Mouse (Mus musculus): Measurements from ENCODE around the gene Dot1l.

The Dot1l gene

DNA sequence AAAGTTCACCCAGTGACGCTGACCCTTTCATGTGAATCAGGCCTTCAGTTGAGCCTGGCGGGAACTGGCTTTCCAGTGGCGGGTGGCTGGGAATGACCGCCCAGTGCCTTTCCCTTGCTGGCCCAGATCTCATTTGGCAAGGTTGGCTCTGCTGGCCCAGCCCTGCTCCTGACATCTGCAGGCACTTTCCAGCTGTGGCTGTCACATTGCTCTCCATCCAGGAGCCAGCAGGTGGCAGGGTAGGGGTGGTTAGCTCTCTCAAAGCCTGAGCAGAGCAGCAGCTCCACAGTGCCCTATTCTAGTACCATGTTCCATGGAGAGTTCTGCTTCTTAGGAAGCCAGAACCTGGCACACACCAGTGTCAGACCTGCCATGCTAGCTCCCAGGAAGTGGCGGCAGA lies 2.7 kb downstream of the Dot1l start:
- DNase-seq (ENCODE audit: extremely low read depth, low read depth) = no peak

DNA sequence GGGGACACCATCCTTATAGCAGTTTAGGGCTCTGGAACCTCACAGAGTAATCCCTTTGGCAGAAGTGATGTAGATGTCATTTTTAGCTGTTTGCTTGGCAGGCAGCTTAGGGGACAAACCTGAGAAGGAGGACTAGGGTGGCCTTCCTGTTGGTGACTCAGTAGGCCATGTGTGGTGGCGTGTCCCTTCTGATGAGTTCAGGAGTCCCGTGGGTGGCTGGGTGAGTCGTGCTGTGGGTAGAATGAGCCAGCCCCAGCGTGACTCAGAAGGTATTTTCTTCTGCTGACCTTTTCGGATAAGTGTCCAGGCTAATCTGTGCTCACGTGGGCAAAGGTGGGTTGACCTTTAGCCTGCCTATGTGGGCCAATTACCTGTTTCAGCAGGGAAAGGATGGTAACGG lies 3.6 kb downstream of the Dot1l start:
- no peak for DNase-seq (ENCODE audit: extremely low read depth, low read depth)

DNA sequence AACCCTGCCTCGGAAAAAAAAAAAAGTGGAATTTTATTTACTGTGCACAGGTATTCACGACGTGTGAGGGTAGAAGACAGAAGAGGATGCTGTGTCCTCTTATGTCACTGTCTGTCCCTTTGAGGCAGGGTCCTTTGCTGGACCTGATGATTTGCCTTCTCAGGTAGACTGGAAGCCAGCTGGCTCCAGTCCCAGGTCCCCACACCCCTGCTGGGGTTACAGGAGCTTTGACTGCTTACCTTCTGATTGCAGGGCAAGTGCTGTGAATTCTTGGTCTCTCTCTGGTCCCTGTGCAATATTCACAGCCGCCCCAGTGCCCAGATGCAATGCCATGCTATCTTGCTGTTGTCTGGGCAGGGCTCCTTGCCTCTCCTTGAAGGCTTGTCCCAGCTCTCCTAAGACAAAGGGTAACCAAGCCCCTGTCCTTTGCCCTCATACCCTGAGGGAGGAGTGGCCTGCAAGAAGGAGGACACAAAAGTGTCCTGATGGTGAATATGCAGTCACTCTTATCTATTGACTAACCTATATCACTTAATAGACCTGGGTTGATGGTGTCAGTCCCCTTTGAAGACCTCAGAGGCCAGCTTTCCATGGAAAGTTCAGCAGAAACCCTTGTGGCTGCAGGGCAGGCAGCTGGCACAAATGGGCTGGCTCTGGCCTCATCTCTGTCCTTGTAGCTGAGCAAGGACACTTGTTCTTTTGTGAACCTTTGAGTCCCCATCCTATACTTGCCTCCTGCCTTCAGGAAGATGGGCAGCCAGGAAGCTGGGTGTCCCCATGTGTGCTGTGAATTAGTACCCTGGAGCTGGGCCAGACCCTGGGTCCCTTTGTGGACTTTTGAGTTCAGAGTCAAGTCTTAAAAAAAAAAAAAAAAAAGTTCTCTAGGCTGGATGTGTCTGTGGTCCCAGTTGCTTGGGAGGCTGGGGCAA lies 5.9 kb downstream of the Dot1l start:
- no peak for DNase-seq (ENCODE audit: extremely low read depth, low read depth)

DNA sequence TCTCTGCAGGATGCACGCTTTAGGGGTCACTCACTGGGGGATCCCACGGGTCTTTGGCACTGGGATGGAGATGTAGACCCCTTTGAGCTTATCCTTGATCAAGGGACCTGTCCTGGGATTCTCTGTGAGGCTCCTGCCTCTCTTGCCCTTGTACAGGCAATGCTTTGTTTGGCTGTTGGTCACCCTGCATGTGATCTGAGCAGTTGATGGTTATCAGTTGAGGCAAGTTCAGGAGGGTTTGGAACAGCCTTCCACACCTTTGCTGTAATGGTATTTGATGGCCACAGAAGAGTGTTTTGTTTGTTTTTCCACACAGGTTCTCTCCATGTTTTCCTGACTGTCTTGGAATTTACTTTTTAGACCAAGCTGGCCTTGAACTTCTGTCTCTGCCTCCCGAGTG lies 6.8 kb downstream of the Dot1l start:
- no peak for DNase-seq (ENCODE audit: extremely low read depth, low read depth)

DNA sequence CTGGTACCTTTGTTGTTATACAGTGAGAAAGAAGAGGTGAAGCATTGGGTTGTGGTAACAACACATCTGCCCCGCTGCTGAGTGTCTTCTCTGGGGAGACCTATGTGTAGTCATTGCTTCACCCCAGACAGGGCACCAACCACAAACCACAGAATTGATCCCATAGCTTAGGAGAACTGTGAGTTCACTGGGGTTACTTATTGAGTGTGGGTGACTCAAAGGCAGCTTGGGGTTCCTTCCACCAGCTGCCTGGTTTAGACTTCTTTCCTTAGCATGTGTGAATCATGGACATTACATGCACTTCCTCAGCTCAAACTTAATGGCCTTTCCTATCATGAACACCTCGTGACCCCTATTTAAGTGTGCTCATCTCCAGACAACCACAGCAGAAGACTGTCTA lies 8.5 kb downstream of the Dot1l start:
- DNase-seq (ENCODE audit: extremely low read depth, low read depth) = no peak

DNA sequence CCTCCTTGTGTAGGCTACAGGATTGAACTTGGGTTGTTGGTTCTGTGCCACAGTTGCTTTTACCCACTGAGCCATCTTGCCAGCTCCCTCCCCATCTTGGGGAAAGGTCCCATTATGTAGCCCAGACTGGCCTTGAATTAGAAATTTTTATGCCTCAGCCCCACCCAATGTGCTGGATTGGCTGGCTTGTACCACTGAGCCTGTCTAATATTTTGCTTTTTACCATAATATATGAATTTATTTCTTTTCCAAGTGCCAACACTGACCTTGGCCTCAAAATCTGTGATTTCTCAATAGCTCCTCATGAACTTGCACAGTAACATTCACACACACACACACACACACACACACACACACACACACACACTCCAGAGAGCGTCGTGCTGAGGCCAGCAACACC lies 10.7 kb downstream of the Dot1l start:
- no peak for DNase-seq (ENCODE audit: extremely low read depth, low read depth)

DNA sequence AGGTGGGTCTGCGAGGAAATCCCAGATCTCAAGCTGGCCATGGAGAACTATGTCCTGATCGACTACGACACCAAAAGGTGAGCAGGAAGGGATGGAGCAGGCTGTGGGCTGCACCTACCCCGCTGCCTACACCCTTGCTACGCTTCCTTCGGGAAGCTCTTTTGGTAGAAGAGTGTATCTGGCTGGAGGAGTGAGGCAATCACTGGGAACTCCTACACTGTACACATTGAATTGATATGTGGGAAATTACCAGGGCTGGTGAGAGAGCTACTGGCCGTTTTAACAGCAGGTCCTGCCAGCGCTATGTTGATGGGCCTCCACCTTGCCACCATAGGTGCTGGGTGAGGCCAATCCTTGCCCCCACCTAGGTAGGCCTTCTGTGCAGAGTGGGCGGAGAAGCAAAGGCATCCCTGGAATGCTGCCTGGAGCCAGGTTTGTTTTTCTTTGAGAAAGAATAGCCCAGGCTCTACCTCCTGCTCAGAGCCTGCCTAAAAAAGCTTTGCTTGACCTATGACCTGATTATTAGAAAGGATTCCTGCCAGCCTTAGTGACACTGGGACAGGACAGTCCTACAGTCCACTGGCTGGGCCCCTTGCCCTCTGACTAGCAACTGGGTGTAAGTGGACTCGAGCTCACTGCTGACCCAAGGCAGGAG lies 11.3 kb downstream of the Dot1l start:
- no peak for DNase-seq (ENCODE audit: extremely low read depth, low read depth)

DNA sequence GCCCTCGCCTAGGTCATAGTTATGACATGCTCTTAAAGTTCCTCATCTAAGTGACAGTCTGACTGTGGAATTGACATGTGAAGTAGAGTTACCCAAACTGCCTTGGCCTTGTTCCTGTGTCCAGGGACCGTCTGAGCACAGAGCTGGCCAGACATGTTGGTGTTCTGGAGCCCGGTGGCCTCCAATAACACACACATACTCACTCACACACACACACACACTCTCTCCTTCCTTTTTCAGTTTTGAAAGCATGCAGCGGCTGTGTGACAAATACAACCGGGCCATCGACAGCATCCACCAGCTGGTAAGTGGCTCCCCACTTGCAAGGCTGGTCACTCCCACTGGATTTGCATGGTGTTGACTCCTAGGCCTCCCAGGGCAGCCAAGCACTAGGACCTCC lies 13.4 kb downstream of the Dot1l start:
- no peak for DNase-seq (ENCODE audit: extremely low read depth, low read depth)

DNA sequence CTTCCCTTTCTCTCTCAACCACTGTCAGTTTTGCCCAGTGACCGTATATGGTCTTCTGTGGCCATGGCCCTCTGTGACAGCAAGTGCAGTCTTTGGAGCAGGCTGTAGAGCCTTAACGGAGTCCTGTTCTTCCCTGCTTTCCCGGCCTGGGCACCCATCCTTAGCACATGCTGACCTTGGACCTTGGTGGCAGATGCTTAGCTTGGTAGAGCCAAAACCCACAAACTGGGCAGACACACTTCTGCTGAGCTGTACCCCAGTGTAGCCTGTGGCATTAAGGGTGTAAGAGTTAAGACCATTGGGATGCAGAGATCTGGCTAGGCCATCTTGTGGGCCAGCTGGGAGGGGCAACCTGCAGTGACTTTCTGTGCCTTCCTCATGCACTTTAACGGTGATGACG lies 18.8 kb downstream of the Dot1l start:
- DNase-seq (ENCODE audit: extremely low read depth, low read depth) = no peak

DNA sequence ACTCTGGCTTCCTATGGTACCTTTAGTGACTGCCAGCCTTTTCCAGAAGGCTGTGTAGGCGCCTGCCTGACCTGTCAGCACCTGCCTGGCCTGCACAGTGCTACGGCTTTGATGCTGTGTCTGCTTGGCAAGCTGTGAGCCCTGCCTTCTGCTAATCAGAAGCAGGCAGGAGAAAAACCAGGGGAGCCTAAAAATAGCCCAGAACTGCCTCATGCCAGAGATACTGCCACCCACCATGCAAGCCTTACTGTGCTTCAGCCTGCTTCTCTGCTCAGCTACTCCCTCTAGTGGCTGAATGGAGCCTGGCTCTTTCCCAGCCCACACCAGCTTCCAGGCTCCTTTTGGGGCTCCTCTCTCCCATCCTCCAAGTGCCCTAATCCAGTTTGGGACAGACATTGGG lies 19.5 kb downstream of the Dot1l start:
- peak; percentile 80 for DNase-seq (ENCODE audit: extremely low read depth, low read depth)

DNA sequence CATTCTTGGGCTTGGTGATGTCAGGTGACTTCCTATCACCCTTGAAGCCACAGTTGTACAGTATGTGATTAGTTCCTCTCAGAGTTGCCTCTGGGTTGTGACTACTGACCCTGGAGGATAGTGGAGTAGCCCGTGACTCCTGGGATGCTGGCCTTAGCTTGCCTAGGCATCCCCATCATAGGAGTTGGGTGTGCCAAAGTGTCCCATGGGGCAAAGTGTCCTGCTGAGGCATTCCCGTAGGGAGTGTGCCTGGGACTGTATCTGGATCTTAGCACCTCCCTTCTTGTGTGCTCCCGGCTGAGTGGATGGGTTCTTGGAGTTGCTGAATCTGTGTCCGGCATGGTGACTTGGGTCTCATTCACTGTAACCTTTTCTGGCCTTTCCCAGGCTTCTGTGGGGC lies 20.0 kb downstream of the Dot1l start:
- DNase-seq (ENCODE audit: extremely low read depth, low read depth) = no peak

DNA sequence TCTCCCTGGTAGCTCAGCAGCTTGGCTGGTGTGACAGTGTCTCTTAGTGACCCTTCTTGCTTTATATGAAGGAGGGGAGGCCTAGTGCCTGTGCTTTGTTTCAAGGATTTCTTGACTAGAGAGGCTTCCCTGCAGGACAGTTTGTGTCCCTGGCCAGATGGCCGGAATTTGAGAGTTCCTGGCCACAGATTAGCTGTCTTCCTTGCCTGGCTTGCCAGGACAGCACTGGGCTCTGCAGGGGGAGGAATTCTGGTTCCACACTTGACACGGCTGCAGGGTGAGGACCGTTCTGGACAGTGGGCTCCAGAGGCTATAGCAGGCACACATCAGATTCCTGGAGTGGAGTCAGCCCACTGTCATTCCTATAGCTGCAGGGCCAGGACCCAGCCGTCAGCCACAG lies 20.7 kb downstream of the Dot1l start:
- DNase-seq (ENCODE audit: extremely low read depth, low read depth) = no peak

DNA sequence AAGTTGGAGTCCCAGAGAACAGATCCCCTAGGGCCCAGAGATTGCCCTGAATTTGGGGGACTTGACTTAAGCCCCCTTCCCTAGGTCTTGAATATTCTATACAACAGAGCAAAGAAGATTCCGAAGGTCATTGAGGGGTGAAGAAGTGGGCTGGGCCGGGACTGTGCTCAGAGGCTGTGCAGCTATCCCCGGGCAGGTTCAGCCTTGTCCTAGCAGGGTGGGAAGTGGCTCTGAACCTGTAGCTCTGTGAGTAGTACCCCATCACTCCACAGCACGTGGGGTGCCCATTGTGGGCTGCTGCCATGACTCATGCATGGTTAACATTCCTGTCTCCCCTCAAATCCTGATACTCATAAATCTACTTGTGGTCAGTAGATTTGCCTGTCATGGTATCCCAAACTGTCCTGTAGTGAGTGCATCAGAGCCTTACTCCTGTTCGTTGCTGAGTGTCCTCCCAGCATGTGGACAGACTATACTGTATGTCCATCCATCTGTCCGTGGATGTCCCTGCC lies 21.4 kb downstream of the Dot1l start:
- no peak for DNase-seq (ENCODE audit: extremely low read depth, low read depth)

DNA sequence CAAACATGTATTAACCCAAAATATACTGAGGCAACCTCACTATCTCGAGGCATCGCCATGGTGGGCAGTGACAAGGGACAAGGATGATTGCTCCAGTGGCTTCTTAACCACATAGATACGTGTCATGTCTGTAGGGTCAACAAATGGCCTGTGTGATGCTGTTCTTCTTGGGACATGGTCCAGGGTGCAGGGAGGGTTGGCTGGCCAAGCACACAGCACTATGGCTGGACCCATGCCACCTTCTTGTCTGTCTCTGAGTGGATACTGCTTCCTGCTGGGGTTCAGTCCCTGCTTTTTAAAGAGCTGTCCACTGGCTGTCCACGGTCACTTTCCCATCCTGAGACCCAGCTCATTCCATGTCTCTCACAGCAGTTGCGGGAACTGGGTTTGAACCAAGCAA lies 22.1 kb downstream of the Dot1l start:
- no peak for DNase-seq (ENCODE audit: extremely low read depth, low read depth)

DNA sequence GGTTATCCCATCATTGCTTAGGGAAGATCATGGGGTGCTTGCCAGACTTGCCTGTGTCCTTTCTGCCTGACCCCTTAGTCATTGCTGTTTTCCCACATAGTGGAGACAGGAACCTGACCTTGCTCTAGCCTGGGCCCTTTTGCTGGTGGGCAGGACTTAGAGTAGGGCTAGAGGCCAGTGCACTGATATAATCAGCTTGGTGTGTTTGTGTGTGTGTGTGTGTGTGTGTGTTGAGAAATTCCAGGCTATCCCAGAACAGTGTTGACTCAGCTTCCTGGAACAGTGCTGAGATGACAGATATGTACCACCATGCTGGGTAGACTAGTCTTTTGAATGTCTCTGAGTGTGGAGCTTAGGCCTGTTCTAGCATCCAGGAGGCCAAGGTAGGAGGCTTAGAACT lies 24.6 kb downstream of the Dot1l start:
- DNase-seq (ENCODE audit: extremely low read depth, low read depth) = no peak

DNA sequence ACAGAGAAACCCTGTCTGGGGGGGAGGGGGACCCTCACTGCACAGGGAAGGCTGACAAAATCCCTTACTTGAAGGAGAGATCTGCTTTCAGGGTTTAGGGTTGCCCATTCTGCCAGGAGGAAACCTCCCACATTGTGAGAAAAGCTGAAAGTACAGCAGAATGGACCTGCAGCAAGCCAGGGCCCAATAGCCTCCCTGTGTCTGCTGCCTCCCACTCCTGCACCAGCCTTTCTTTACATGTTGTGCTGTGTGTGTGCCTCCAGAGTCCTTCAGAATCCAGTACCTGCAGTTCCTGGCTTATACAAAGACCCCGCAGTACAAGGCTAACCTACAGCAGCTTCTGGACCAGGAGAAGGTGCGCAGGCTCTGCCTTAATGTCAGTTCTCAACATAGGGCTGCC lies 29.3 kb downstream of the Dot1l start:
- DNase-seq (ENCODE audit: extremely low read depth, low read depth) = no peak

DNA sequence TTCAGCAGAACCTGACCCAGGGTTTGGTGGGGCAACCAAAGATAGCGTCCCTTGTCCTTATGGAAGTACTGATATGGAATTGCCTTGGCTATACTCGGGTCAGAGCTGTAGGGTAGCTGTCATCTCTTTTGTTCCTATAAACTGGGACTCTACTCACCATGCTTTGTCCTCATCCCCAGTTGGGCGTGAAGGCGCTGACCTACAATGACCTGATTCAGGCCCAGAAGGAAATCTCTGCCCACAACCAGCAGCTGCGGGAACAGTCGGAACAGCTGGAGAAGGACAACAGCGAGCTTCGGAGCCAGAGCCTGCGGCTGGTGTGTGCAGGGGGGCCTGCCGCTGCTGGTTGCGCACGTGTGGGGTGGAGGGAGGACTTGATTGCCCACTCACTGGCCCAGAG lies 29.9 kb downstream of the Dot1l start:
- DNase-seq (ENCODE audit: extremely low read depth, low read depth) = no peak

DNA sequence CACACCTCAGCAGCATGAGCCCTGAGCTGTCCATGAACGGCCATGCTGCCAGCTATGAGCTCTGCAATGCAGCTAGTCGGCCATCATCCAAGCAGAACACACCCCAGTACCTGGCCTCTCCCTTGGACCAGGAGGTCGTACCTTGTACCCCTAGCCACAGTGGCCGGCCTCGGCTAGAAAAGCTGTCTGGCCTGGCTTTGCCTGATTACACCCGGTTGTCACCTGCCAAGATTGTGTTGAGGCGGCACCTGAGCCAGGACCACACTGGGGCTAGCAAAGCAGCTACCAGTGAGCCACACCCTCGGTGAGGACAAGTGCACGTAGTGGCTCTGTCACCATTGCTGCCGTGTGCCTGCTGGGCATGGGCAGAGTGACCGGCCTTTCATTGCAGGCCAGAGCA lies 31.0 kb downstream of the Dot1l start:
- DNase-seq (ENCODE audit: extremely low read depth, low read depth) = no peak

DNA sequence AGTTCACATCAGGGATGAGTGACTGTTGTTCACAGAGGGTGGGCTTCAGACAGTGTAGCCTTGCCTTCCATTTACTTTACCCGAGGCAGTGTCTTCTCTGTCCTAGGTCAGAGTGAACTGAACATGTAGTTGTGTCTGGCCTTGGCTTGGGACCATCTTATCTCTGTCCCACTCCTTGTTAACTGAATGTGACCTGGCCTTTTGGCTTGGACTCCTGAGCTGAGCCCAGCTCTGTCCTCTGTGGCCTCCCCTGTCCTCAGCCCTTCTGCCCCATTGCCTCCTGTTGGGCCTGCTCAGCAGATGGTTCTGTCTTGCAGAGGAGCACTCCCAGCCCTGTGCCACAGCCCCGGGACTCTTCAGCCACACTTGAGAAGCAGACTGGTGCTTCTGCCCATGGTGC lies 32.5 kb downstream of the Dot1l start:
- DNase-seq (ENCODE audit: extremely low read depth, low read depth) = no peak

DNA sequence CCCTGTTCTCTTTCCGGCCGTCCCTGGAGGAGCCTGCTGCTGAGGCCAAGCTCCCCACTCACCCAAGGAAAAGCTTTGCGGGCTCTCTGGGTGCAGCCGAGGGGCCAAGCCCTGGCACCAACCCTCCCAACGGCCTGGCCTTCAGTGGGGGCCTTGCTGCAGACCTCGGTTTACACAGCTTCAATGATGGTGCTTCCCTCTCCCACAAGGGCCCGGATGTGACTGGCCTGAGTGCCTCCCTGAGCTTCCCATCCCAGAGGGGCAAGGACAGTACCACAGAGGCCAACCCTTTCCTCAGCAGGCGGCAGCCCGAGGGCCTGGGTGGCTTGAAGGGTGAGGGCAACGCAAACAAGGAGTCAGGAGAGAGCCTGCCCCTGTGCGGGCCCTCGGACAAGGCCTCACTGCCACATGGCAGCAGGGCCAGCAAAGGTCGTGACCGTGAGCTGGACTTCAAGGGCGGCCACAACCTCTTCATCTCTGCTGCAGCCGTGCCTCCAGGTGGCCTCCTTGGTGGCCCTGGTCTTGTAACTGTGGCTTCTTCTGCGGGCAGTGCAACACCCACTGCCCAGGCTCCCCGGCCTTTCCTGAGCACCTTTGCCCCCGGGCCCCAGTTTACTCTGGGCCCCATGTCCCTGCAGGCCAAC lies 35.9 kb downstream of the Dot1l start:
- no peak for DNase-seq (ENCODE audit: extremely low read depth, low read depth)

DNA sequence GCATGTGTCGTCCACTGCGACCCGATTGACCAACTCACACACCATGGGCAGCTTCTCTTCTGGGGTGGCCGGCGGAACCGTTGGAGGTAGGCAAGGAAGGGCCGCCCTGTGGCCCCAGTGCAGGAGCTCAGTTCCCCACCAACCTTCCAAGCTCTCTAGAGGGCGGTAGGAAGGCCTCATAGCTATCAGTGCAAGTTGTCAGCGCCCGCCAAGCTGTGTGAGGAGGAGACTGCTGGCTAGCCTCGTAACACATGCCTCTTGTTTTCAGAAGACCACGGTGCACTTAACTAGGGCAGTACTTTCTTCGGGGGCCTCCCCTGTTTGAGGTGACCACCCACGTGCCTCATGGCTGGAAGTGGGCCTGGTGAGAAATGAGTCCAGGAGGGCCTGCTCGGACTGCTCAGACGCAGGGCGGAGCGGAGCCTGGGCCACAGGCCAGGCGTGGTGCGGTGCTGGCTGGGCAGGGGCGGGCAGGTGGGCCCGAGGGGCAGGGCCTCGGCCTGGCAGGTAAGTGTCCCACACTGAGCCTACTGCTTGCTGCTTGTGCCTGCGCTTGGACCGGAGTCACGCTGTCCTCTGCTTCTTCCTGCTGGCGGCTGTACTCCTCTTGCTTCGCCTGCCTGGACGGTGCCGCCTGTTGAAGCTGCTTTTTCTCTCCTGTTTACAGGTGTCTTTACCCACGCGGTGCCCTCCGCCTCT lies 36.6 kb downstream of the Dot1l start:
- no peak for DNase-seq (ENCODE audit: extremely low read depth, low read depth)

Data from MEL-GATA-1-ER (cell line).